Mouse (Mus musculus) lung, postnatal 0 days (tissue): Measurements from ENCODE around the gene Pxt1. TPM values are rescaled to one million over a fixed set of nuclear protein-coding genes. Genes with fewer than 3 reads are reported as not detected.

ENCODE experiments used
- ATAC-seq: fragments of 200-750 bp; cut with Nextera tagmentation; 2 replicates; pipeline ENCODE4 v1.8.0; 2017; ENCODE audit warnings: moderate library complexity
- DNase-seq: peaks from one replicate; pipeline ENCODE4 v3.0.0-alpha.2; 2016; ENCODE audit warnings: low spot score
- H3K27ac ChIP-seq: fragments of 300-500 bp; sonication (generic); 2 replicates; pipeline ENCODE4 v1.5.1; 2014; ENCODE audit warnings: antibody characterized with exemption, mild to moderate bottlenecking, low read length, mixed read lengths
- H3K27me3 ChIP-seq: fragments of 300-500 bp; sonication (generic); replicated peaks from 2 replicates; pipeline ENCODE4 v1.6.1; 2014; ENCODE audit warnings: low read length, mixed read lengths; ENCODE audit not compliant: insufficient read depth
- H3K36me3 ChIP-seq: fragments of 300-500 bp; sonication (generic); 2 replicates; pipeline ENCODE4 v1.6.1; 2014; ENCODE audit warnings: low read length, mixed read lengths; ENCODE audit not compliant: insufficient read depth
- H3K4me1 ChIP-seq: fragments of 300-500 bp; sonication (generic); 2 replicates; pipeline ENCODE4 v1.6.1; 2014; ENCODE audit warnings: antibody characterized with exemption, low read depth, low read length, mixed read lengths; ENCODE audit not compliant: insufficient read depth
- H3K4me2 ChIP-seq: fragments of 300-500 bp; sonication (generic); replicated peaks from 2 replicates; pipeline ENCODE4 v1.6.1; 2014; ENCODE audit warnings: low read depth, mild to moderate bottlenecking, low read length, moderate library complexity, mixed read lengths
- H3K4me3 ChIP-seq: fragments of 300-500 bp; sonication (generic); 2 replicates; pipeline ENCODE4 v1.5.1; 2014; ENCODE audit warnings: low read depth, low read length
- H3K9ac ChIP-seq: fragments of 300-500 bp; sonication (generic); replicated peaks from 2 replicates; pipeline ENCODE4 v1.6.1; 2014; ENCODE audit warnings: low read depth, mild to moderate bottlenecking
- H3K9me3 ChIP-seq: fragments of 300-500 bp; sonication (generic); 2 replicates; pipeline ENCODE4 v1.6.1; 2016; ENCODE audit warnings: low read length, mixed read lengths
- CTCF ChIP-seq: IDR thresholded peaks from 2 replicates; pipeline ENCODE4 v1.5.1; 2016; ENCODE audit warnings: antibody characterized with exemption, mild to moderate bottlenecking
- EP300 ChIP-seq: IDR thresholded peaks from 2 replicates; pipeline ENCODE4 v1.6.1; 2016; ENCODE audit warnings: antibody characterized with exemption, mild to moderate bottlenecking, control low read depth
- WGBS: fragments of 180-500 bp; shearing (Covaris S2); extraction: QIAGEN DNeasy Blood & Tissue Kit; methylation state at CpG from one replicate; pipeline ENCODE4 v1.1.7; 2014; 5-methylcytosine and 5-hydroxymethylcytosine counted together
- polyA plus RNA-seq: library from polyadenylated mRNA; unstranded; fragments of >200 nt; fragmentation: Nextera tagmentation; extraction: Ambion mirVana; gene quantifications from 2 replicates; pipeline ENCODE4 v1.2.1, GENCODE M21; 2015

Pxt1 gene
- polyA plus RNA-seq, 1 experiment from 2014 or later: 0.12 TPM

DNA sequence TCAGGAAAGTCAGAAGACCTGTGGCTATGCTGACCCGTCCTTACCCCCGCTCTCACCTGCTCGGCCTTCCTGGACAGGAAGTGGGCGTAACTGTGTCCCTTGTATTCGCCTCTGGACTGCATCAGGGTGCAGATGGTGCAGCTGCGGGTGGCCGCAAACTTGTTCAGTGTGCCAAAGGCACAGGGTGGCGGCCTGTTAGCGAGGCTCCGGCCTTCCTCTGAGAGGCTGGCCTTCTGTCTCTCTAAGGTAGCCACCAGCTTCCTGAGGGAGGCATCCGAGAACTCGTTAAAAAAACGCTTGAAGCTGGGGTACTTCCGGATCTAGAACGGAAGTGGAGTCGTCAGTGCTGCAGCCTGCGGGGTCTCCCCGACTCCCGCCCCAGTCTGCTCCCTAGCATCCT lies 44.2 kb downstream of the Pxt1 start:
- ATAC-seq: no peak
- H3K4me1 ChIP-seq: no peaks in the 10 kb centered on the region
- H3K27me3 ChIP-seq: no peaks in the 10 kb centered on the region
- no peaks in the 10 kb centered on the region for H3K9me3 ChIP-seq
- no peak overlapping the region for H3K9ac ChIP-seq
- DNase-seq: no peak
- no peak overlapping the region for H3K4me2 ChIP-seq
- H3K36me3 ChIP-seq: no peaks in the 10 kb centered on the region
- no peak overlapping the region for H3K4me3 ChIP-seq
- TF ChIP-seq CTCF (no peak), EP300 (no peak)
- no peak overlapping the region for H3K27ac ChIP-seq
- 58% methylated on average over 19 of the region's 19 CpGs for WGBS

DNA sequence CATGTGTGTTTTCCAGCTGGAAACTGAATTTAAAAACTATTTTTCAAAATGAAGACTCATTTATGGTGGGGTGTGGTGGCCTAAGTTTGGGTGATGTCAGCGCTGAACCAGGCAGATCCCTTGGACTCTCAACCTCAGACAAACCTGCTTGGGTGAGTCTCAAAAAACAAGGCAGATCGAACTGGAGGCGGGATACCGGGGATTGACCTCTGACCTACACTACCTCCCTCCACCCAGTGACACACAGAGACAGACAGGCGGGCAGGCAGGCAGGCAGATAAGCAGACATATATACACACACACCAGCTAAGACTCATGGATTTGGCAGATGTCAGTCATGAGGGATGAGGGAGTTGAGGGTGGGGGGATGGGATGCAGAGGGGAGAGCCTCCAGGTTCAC lies 45.4 kb downstream of the Pxt1 start:
- Histone ChIP-seq H3K27me3 (no peaks in the 10 kb centered on the region), H3K36me3 (no peaks in the 10 kb centered on the region), H3K4me3 (no peak overlapping the region), H3K9me3 (no peaks in the 10 kb centered on the region), H3K9ac (no peak overlapping the region), H3K27ac (no peak overlapping the region), H3K4me2 (no peak overlapping the region), H3K4me1 (no peaks in the 10 kb centered on the region)
- WGBS: 66% methylated on average over 5 of the region's 5 CpGs
- DNase-seq (no peak), ATAC-seq (no peak)
- TF ChIP-seq EP300: no peak
- no peak for TF ChIP-seq CTCF

DNA sequence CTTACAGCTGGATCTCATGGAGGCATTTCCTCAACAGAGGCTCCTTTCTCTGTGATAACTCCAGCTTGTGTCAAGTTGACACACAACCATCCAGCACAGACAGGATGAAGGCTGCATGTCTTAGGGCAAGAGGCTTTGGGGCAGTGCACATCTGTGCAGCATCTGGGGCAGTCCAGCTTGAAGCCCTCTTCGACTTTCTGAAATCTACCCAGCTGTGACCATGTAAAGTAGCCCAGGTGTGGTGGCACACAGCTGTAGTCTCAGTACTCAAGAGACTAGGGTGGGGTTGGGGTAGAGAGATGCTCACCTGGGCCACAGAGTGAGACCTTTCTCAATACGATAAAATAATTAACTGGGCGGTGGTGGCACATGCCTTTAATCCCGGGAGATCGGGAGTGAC lies 45.8 kb downstream of the Pxt1 start:
- TF ChIP-seq CTCF: no peak
- TF ChIP-seq EP300: no peak

DNA sequence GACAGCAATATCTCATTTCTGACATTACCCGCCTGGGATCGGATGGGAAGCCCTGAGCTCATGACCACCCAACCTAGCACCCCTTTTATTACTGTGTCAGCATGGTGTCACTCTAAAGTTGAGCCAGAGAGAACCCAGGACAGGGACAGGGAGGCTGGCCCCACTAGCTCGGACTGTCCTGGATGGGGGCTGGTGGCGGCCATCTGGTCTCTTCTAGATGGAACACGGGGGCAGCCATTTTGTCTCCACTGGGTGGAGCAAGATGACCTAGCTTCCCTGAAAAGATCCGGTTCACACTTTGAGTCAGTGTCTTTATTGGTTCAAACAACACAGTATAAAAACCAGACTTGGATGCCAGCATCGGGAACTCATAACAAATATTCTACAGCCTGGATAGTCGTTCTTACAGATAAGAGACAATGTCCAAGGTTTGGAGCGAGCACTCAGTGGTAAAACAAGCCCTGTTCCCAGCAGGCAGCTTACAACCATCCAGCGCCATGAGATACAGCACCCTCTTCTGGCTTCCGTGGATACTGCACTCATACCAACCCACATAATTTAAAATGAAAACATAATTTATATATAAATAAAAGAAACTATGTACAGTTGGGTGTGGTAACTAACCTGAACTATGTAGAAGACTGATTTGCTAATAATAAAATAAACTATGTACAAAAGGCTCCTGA lies 47.4 kb downstream of the Pxt1 start:
- DNase-seq: no peak
- Histone ChIP-seq H3K9ac (no peak overlapping the region), H3K4me2 (no peak overlapping the region), H3K36me3 (no peaks in the 10 kb centered on the region), H3K27me3 (no peaks in the 10 kb centered on the region), H3K27ac (no peak overlapping the region), H3K4me1 (no peaks in the 10 kb centered on the region), H3K9me3 (no peaks in the 10 kb centered on the region), H3K4me3 (no peak overlapping the region)
- WGBS: 96% methylated on average over 11 of the region's 11 CpGs
- no peak for TF ChIP-seq EP300
- peak; percentile 27; the same call in 1 of the 2 replicates for TF ChIP-seq CTCF
- ATAC-seq: no peak

More for the DNA sequence above, 45.8 kb downstream of the Pxt1 start:
- no peak for ATAC-seq
- no peaks in the 10 kb centered on the region for H3K27me3 ChIP-seq
- H3K27ac ChIP-seq: no peak overlapping the region
- H3K36me3 ChIP-seq: no peaks in the 10 kb centered on the region
- H3K9me3 ChIP-seq: no peaks in the 10 kb centered on the region
- 87% methylated on average over 5 of the region's 5 CpGs for WGBS
- no peaks in the 10 kb centered on the region for H3K4me1 ChIP-seq
- no peak overlapping the region for H3K4me2 ChIP-seq
- H3K4me3 ChIP-seq: no peak overlapping the region
- no peak for DNase-seq
- no peak overlapping the region for H3K9ac ChIP-seq

DNA sequence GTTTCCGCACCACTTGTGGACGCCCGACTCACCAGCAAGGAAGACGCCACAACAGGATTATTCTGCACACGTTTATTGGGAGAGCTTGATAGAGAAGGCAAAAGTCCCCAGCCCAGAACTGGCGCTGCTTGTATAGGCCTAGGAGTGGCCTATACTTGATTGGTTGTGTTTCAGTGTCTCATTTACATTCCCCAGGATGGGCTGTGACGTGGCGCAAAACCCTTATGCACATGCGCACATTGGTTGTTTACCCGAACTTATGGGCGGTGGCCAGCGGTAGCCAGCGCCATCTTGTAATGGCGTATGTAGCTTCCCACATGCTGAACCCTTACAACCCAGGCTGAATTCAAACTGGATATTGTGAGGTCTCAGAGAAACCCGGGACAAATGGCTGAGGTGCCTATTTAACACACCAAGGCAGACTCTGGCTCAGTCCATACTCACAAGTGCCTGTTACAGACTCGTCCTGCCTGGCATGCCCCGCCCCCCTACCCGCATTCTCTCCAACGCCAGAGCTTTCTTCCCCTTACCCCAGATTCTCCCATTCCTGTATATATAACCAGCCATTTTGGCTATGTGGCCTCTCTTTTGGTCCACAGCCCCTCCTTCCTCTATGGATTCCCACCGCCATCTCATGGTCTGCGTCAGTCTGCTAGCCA lies 48.3 kb downstream of the Pxt1 start:
- H3K9me3 ChIP-seq: no peaks in the 10 kb centered on the region
- WGBS: 91% methylated on average over 21 of the region's 21 CpGs
- DNase-seq: no peak

DNA sequence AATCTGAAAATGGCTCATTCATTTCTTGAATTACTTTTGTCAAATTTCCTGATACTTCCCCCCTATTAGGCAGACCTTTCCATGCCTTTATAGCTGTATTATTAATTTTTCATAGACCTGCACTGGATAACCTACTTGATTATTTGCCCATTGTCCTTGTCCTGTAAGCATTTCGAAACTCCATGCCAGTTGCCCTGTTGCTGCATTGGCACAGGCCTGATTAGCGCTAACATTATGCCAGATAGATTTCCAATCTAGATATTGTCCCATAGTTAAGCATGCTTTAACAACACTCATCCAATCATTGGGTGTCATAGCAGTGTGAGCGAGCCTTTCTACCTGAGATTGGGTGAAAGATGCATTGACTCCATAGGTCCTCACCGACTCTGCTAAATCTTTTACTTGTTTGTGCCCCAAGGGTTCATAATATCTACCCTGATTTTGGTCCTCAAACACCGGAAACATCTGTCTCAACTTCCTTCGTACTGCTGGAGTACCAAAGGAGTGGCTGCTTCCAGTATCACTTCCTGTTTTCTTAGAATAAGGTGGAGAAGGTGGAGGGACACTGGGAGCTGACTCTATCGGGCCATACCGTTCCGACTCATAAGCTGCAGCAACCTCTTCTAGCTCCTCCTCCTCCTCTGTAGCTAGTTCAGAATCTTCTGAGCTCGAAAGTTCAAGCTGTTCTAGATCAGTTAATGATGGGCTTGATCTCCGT lies 49.4 kb downstream of the Pxt1 start:
- Histone ChIP-seq H3K9ac (no peak overlapping the region), H3K4me2 (no peak overlapping the region), H3K27ac (no peak overlapping the region), H3K36me3 (no peaks in the 10 kb centered on the region), H3K9me3 (no peaks in the 10 kb centered on the region), H3K4me3 (no peak overlapping the region), H3K27me3 (no peaks in the 10 kb centered on the region), H3K4me1 (no peaks in the 10 kb centered on the region)
- ATAC-seq (no peak), DNase-seq (peak; percentile 32)
- peak; percentile 83 for TF ChIP-seq EP300
- TF ChIP-seq CTCF: no peak
- 64% methylated on average over 11 of the region's 11 CpGs for WGBS

More for the DNA sequence above, 48.3 kb downstream of the Pxt1 start:
- H3K4me2 ChIP-seq: no peak overlapping the region
- no peak for TF ChIP-seq CTCF
- TF ChIP-seq EP300: no peak
- H3K9ac ChIP-seq: no peak overlapping the region
- H3K4me3 ChIP-seq: no peak overlapping the region
- H3K27ac ChIP-seq: no peak overlapping the region
- ATAC-seq: no peak
- H3K27me3 ChIP-seq: no peaks in the 10 kb centered on the region
- H3K36me3 ChIP-seq: no peaks in the 10 kb centered on the region
- H3K4me1 ChIP-seq: no peaks in the 10 kb centered on the region
